Mouse (Mus musculus): ENCODE results near the gene Abcg1. TPM values are rescaled to one million over a fixed set of nuclear protein-coding genes. Genes with fewer than 3 reads are reported as not detected.

Gene Abcg1
- polyA plus RNA-seq, 1 experiment from 2014 or later: 12.2 TPM

GRCm38 (mm10) chr17:31136821-31137220 lies 79.3 kb downstream of the Abcg1 start:
- H3K9ac ChIP-seq: no peak overlapping the region
- no peak for ATAC-seq (ENCODE audit: borderline replicate concordance, extremely low read depth, low FRiP score, low TSS enrichment)
- H3K9me3 ChIP-seq: no peaks in the 10 kb centered on the region
- H3K36me3 ChIP-seq: no peaks in the 10 kb centered on the region
- no peak overlapping the region for H3K4me3 ChIP-seq
- 76% methylated on average over 1 of the region's 1 CpGs for WGBS
- no peaks in the 10 kb centered on the region for H3K27me3 ChIP-seq
- no peak overlapping the region for H3K27ac ChIP-seq
- no peaks in the 10 kb centered on the region for H3K4me1 ChIP-seq
- H3K4me2 ChIP-seq: no peak overlapping the region

GRCm38 (mm10) chr17:31138398-31138797 lies 80.9 kb downstream of the Abcg1 start:
- ATAC-seq (ENCODE audit: borderline replicate concordance, extremely low read depth, low FRiP score, low TSS enrichment): no peak
- H3K4me1 ChIP-seq: no peaks in the 10 kb centered on the region
- 13% methylated on average over 5 of the region's 5 CpGs for WGBS
- no peak overlapping the region for H3K4me2 ChIP-seq
- no peak overlapping the region for H3K4me3 ChIP-seq
- H3K9me3 ChIP-seq: no peaks in the 10 kb centered on the region
- H3K36me3 ChIP-seq: no peaks in the 10 kb centered on the region
- H3K9ac ChIP-seq: no peak overlapping the region
- no peak overlapping the region for H3K27ac ChIP-seq
- no peaks in the 10 kb centered on the region for H3K27me3 ChIP-seq

GRCm38 (mm10) chr17:31142116-31142515 lies 84.6 kb downstream of the Abcg1 start:
- H3K4me1 ChIP-seq: no peaks in the 10 kb centered on the region
- H3K27ac ChIP-seq: no peak overlapping the region
- no peaks in the 10 kb centered on the region for H3K9me3 ChIP-seq
- no peak for ATAC-seq (ENCODE audit: borderline replicate concordance, extremely low read depth, low FRiP score, low TSS enrichment)
- H3K27me3 ChIP-seq: no peaks in the 10 kb centered on the region
- no peak overlapping the region for H3K4me2 ChIP-seq
- H3K9ac ChIP-seq: no peak overlapping the region
- whole genome bisulfite sequencing: 88% methylated on average over 7 of the region's 7 CpGs
- no peak overlapping the region for H3K4me3 ChIP-seq
- no peaks in the 10 kb centered on the region for H3K36me3 ChIP-seq

- Histone ChIP-seq H3K4me3 (no peak within 1 kb of the TSS), H3K27me3 (no peaks in the 10 kb centered on the region), H3K4me1 (no peaks in the 10 kb centered on the region), H3K9me3 (no peaks in the 10 kb centered on the region), H3K36me3 (no peaks in the 10 kb centered on the region), H3K4me2 (no peak within 1 kb of the TSS), H3K27ac (no peak within 1 kb of the TSS), H3K9ac (no peak within 1 kb of the TSS)
- ATAC-seq (ENCODE audit: borderline replicate concordance, extremely low read depth, low FRiP score, low TSS enrichment): peak; percentile 77; the same call in 1 of the 2 replicates
- WGBS: 52% methylated on average over 15 of the region's 15 CpGs
Measured at GRCm38 (mm10) chr17:31144040-31145037, 86.9 kb downstream of the Abcg1 start, which contains the start of gene Tff2. Tff2 (minus strand) TSS chr17:31144282.

- no peaks in the 10 kb centered on the region for H3K36me3 ChIP-seq
- H3K4me3 ChIP-seq: no peak overlapping the region
- no peak for ATAC-seq (ENCODE audit: borderline replicate concordance, extremely low read depth, low FRiP score, low TSS enrichment)
- no peaks in the 10 kb centered on the region for H3K9me3 ChIP-seq
- H3K27ac ChIP-seq: no peak overlapping the region
- no peak overlapping the region for H3K9ac ChIP-seq
- H3K4me1 ChIP-seq: no peaks in the 10 kb centered on the region
- no peaks in the 10 kb centered on the region for H3K27me3 ChIP-seq
- WGBS: 69% methylated on average over 9 of the region's 9 CpGs
- H3K4me2 ChIP-seq: no peak overlapping the region
Measured at GRCm38 (mm10) chr17:31145998-31146397, 88.5 kb downstream of the Abcg1 start.

GRCm38 (mm10) chr17:31152512-31152911 lies 95.0 kb downstream of the Abcg1 start:
- no peak for ATAC-seq (ENCODE audit: borderline replicate concordance, extremely low read depth, low FRiP score, low TSS enrichment)
- Histone ChIP-seq H3K4me3 (no peak overlapping the region), H3K4me1 (no peaks in the 10 kb centered on the region; the same call in 1 of the 2 replicates), H3K27ac (no peak overlapping the region), H3K27me3 (no peaks in the 10 kb centered on the region), H3K9me3 (no peaks in the 10 kb centered on the region), H3K9ac (no peak overlapping the region), H3K4me2 (no peak overlapping the region), H3K36me3 (no peaks in the 10 kb centered on the region)
- WGBS: 61% methylated on average over 5 of the region's 5 CpGs

- H3K36me3 ChIP-seq: no peaks in the 10 kb centered on the region
- H3K27ac ChIP-seq: no peak overlapping the region
- no peak for ATAC-seq (ENCODE audit: borderline replicate concordance, extremely low read depth, low FRiP score, low TSS enrichment)
- H3K9me3 ChIP-seq: no peaks in the 10 kb centered on the region
- no peak overlapping the region for H3K4me2 ChIP-seq
- no peak overlapping the region for H3K9ac ChIP-seq
- no peak overlapping the region for H3K4me3 ChIP-seq
- H3K4me1 ChIP-seq: no peaks in the 10 kb centered on the region; the same call in 1 of the 2 replicates
- 52% methylated on average over 9 of the region's 9 CpGs for whole genome bisulfite sequencing
- no peaks in the 10 kb centered on the region for H3K27me3 ChIP-seq
Measured at GRCm38 (mm10) chr17:31152966-31153499, 95.6 kb downstream of the Abcg1 start.

GRCm38 (mm10) chr17:31153785-31154184 lies 96.3 kb downstream of the Abcg1 start:
- H3K27ac ChIP-seq: no peak overlapping the region
- H3K9ac ChIP-seq: no peak overlapping the region
- H3K4me3 ChIP-seq: no peak overlapping the region
- H3K27me3 ChIP-seq: no peaks in the 10 kb centered on the region
- no peaks in the 10 kb centered on the region; the same call in 1 of the 2 replicates for H3K4me1 ChIP-seq
- no peak overlapping the region for H3K4me2 ChIP-seq
- WGBS: 42% methylated on average over 8 of the region's 8 CpGs
- no peak for ATAC-seq (ENCODE audit: borderline replicate concordance, extremely low read depth, low FRiP score, low TSS enrichment)
- no peaks in the 10 kb centered on the region for H3K9me3 ChIP-seq
- no peaks in the 10 kb centered on the region for H3K36me3 ChIP-seq

GRCm38 (mm10) chr17:31157921-31158320 lies 100.4 kb downstream of the Abcg1 start:
- Histone ChIP-seq H3K4me1 (no peaks in the 10 kb centered on the region; the same call in 1 of the 2 replicates), H3K4me3 (no peak overlapping the region), H3K27me3 (no peaks in the 10 kb centered on the region), H3K9ac (no peak overlapping the region), H3K27ac (no peak overlapping the region), H3K9me3 (no peaks in the 10 kb centered on the region), H3K36me3 (no peaks in the 10 kb centered on the region), H3K4me2 (no peak overlapping the region)
- ATAC-seq (ENCODE audit: borderline replicate concordance, extremely low read depth, low FRiP score, low TSS enrichment): no peak
- WGBS: 72% methylated on average over 6 of the region's 6 CpGs

- H3K36me3 ChIP-seq: no peaks in the 10 kb centered on the region
- no peak for ATAC-seq (ENCODE audit: borderline replicate concordance, extremely low read depth, low FRiP score, low TSS enrichment)
- WGBS: 92% methylated on average over 4 of the region's 4 CpGs
Measured at GRCm38 (mm10) chr17:31160291-31160690, 102.8 kb downstream of the Abcg1 start.

GRCm38 (mm10) chr17:31162607-31163006 lies 105.1 kb downstream of the Abcg1 start:
- ATAC-seq (ENCODE audit: borderline replicate concordance, extremely low read depth, low FRiP score, low TSS enrichment): no peak
- H3K9ac ChIP-seq: no peak overlapping the region

More at GRCm38 (mm10) chr17:31160291-31160690, 102.8 kb downstream of the Abcg1 start:
- Histone ChIP-seq H3K4me1 (no peaks in the 10 kb centered on the region), H3K27me3 (no peaks in the 10 kb centered on the region), H3K9ac (no peak overlapping the region), H3K9me3 (no peaks in the 10 kb centered on the region), H3K4me3 (no peak overlapping the region), H3K4me2 (no peak overlapping the region), H3K27ac (no peak overlapping the region)

GRCm38 (mm10) chr17:31163821-31164220 lies 106.3 kb downstream of the Abcg1 start:
- no peak overlapping the region for H3K9ac ChIP-seq
- H3K27ac ChIP-seq: no peak overlapping the region
- H3K4me1 ChIP-seq: no peaks in the 10 kb centered on the region; the same call in 1 of the 2 replicates
- H3K4me2 ChIP-seq: no peak overlapping the region
- H3K4me3 ChIP-seq: no peak overlapping the region
- WGBS: 70% methylated on average over 2 of the region's 2 CpGs
- H3K36me3 ChIP-seq: no peaks in the 10 kb centered on the region
- no peak for ATAC-seq (ENCODE audit: borderline replicate concordance, extremely low read depth, low FRiP score, low TSS enrichment)
- no peaks in the 10 kb centered on the region for H3K9me3 ChIP-seq
- no peaks in the 10 kb centered on the region for H3K27me3 ChIP-seq

More at GRCm38 (mm10) chr17:31162607-31163006, 105.1 kb downstream of the Abcg1 start:
- Histone ChIP-seq H3K27me3 (no peaks in the 10 kb centered on the region), H3K27ac (no peak overlapping the region), H3K4me1 (no peaks in the 10 kb centered on the region), H3K36me3 (no peaks in the 10 kb centered on the region), H3K4me2 (no peak overlapping the region), H3K4me3 (no peak overlapping the region), H3K9me3 (no peaks in the 10 kb centered on the region)
- 71% methylated on average over 12 of the region's 12 CpGs for WGBS
